Mouse (Mus musculus) embryonic facial prominence, embryonic 12.5 days (tissue): ENCODE results near the gene Cox19. TPM values are rescaled to one million over a fixed set of nuclear protein-coding genes. Genes with fewer than 3 reads are reported as not detected.

ENCODE experiments used
- ATAC-seq: fragments of 200-750 bp; cut with Nextera tagmentation; 2 replicates; pipeline ENCODE4 v1.8.0; 2017; ENCODE audit not compliant: insufficient number of reproducible peaks, insufficient read depth, low FRiP score, low TSS enrichment
- H3K27ac ChIP-seq: fragments of 300-500 bp; sonication (generic); 2 replicates; pipeline ENCODE4 v1.5.1; 2016; ENCODE audit warnings: mild to moderate bottlenecking
- H3K27me3 ChIP-seq: fragments of 300-500 bp; sonication (generic); 2 replicates; pipeline ENCODE4 v1.6.1; 2016; ENCODE audit warnings: mild to moderate bottlenecking, moderate library complexity
- H3K36me3 ChIP-seq: fragments of 300-500 bp; sonication (generic); 2 replicates; pipeline ENCODE4 v1.6.1; 2016; ENCODE audit warnings: mild to moderate bottlenecking
- H3K4me1 ChIP-seq: fragments of 300-500 bp; sonication (generic); 2 replicates; pipeline ENCODE4 v1.6.1; 2016
- H3K4me2 ChIP-seq: fragments of 300-500 bp; sonication (generic); replicated peaks from 2 replicates; pipeline ENCODE4 v1.6.1; 2016; ENCODE audit warnings: mild to moderate bottlenecking, moderate library complexity
- H3K4me3 ChIP-seq: fragments of 300-500 bp; sonication (generic); 2 replicates; pipeline ENCODE4 v1.5.1; 2016; ENCODE audit warnings: mild to moderate bottlenecking
- H3K9ac ChIP-seq: fragments of 300-500 bp; sonication (generic); 2 replicates; pipeline ENCODE4 v1.6.1; 2016; ENCODE audit warnings: mild to moderate bottlenecking, moderate library complexity
- H3K9me3 ChIP-seq: fragments of 300-500 bp; sonication (generic); 2 replicates; pipeline ENCODE4 v1.6.1; 2016; ENCODE audit warnings: mild to moderate bottlenecking, moderate library complexity
- WGBS: fragments of 180-500 bp; shearing (Covaris S2); methylation state at CpG from one replicate; pipeline ENCODE4 v1.1.7; 2016; 5-methylcytosine and 5-hydroxymethylcytosine counted together
- polyA plus RNA-seq: library from polyadenylated mRNA; unstranded; fragments of >200 nt; fragmentation: Nextera tagmentation; extraction: Ambion mirVana; gene quantifications from 2 replicates; pipeline ENCODE4 v1.2.1, GENCODE M21; 2016

Gene Cox19
- polyA plus RNA-seq, 1 experiment from 2014 or later, result 110 TPM

DNA sequence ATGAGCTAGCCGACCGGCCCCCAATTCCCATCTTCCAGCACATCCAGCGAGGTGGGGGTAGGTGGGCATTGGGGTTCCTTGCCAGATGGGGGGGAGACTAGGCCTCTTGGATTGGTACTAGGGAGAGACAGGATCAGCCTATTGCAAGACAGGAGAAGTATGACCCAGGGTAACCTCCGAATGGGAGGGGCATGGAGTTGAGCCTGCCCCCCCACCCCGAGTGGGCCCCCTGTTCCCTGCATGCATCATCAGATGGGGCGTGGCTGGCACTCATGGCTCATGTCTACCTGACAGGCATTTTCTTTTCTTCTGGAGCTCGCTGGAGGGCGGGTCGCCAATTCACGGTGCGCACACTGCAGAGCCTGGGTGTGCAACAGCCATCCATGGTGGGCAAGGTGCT is 2.7 kb upstream of the Cox19 start:
- 85% methylated on average over 11 of the region's 11 CpGs for WGBS
- ATAC-seq, result no peak
- H3K4me2 ChIP-seq, result no peak overlapping the region
- no peaks in the 10 kb centered on the region for H3K9me3 ChIP-seq
- H3K36me3 ChIP-seq, result no peaks in the 10 kb centered on the region
- peaks cover 4% of the 10 kb centered on the region; the same call in 1 of the 2 replicates for H3K27me3 ChIP-seq
- H3K4me3 ChIP-seq, result no peak overlapping the region
- no peak overlapping the region for H3K27ac ChIP-seq
- no peak overlapping the region for H3K9ac ChIP-seq
- peaks cover 22% of the 10 kb centered on the region for H3K4me1 ChIP-seq

DNA sequence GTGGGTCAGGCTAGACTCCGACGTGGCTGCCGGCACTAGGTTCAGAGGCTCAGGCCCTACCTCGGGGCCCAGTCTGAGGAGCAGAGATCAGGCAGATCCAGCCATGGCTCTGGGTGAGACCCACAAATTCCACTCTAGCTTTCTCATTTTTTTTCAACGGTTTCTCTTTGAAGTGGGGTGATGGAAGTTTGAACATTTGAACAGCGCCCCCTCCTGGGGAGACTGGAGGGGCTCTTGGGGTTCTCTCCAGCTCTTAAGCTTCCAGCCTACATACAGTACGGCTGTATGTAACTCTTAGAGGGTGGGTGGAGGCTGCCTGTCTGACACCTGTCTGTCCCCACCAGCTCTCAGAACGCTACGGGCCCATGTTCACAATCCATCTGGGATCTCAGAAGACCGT is 2.3 kb upstream of the Cox19 start:
- Histone ChIP-seq H3K27ac (no peak overlapping the region), H3K4me1 (peaks cover 22% of the 10 kb centered on the region), H3K9ac (no peak overlapping the region), H3K9me3 (no peaks in the 10 kb centered on the region), H3K4me2 (no peak overlapping the region), H3K36me3 (no peaks in the 10 kb centered on the region), H3K27me3 (peaks cover 4% of the 10 kb centered on the region; the same call in 1 of the 2 replicates), H3K4me3 (no peak overlapping the region)
- ATAC-seq, result no peak
- WGBS, result 56% methylated on average over 10 of the region's 10 CpGs

DNA sequence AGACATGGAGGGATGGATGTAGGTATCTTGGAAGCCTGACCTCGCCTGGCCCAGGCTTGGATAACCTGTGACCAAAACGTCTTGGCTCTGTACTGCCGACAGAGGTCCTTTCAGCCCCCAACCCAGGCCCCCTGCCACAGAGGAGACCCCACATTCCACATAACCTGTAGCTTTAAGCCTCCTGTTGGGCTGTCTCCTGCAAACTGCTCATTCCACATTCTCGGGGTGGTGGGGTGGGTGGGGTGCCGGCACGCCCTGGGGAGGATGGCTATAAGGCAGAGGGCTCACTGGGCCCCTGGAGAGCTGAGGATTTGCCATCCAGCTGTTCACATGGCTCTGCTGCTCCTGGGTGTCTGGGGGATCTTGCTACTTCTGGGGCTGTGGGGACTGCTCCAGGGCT is 1.1 kb upstream of the Cox19 start, which contains the start of gene Cyp2w1:
Cyp2w1 (plus strand) TSS at position 301 of the 400 bp plus-strand sequence.
- no peaks in the 10 kb centered on the region for H3K36me3 ChIP-seq
- no peaks in the 10 kb centered on the region for H3K9me3 ChIP-seq
- no peak within 1 kb of the TSS for H3K4me3 ChIP-seq
- H3K27ac ChIP-seq, result peak within 1 kb of the TSS; percentile 38
- WGBS, result 52% methylated on average over 6 of the region's 6 CpGs
- peak within 1 kb of the TSS; percentile 34; the same call in 1 of the 2 replicates for H3K9ac ChIP-seq
- ATAC-seq, result no peak
- H3K4me2 ChIP-seq, result peak within 1 kb of the TSS; percentile 25
- peaks cover 4% of the 10 kb centered on the region; the same call in 1 of the 2 replicates for H3K27me3 ChIP-seq
- peaks cover 22% of the 10 kb centered on the region for H3K4me1 ChIP-seq

DNA sequence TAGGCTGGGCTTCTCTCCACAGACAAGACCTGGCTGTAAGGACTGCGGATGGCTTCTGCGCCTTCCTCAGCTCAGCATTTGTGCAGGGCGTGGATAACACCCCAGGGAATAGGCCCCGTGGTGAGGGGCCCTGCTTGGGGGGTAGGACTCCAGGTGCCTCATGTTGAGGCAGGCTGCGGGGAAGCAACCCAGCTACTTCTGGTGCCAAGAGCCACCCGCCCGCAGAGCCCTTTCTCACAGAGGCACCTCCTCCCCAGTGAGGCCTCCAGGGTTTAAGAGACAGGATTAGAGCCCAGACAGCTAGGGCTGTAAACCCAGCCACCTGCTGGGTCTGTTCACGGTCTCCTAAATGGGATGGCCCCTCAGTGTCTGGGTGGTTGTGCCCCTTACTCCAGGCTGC is 410 bp upstream of the Cox19 start:
- H3K36me3 ChIP-seq, result no peaks in the 10 kb centered on the region
- H3K4me1 ChIP-seq, result peaks cover 22% of the 10 kb centered on the region
- no peak overlapping the region for H3K4me3 ChIP-seq
- H3K4me2 ChIP-seq, result peak overlapping the region; percentile 25
- peak overlapping the region; percentile 38 for H3K27ac ChIP-seq
- no peaks in the 10 kb centered on the region for H3K9me3 ChIP-seq
- H3K9ac ChIP-seq, result peak overlapping the region; percentile 34; the same call in 1 of the 2 replicates
- 31% methylated on average over 8 of the region's 8 CpGs for WGBS
- ATAC-seq, result no peak; the same call in 1 of the 2 replicates
- peaks cover 4% of the 10 kb centered on the region; the same call in 1 of the 2 replicates for H3K27me3 ChIP-seq

DNA sequence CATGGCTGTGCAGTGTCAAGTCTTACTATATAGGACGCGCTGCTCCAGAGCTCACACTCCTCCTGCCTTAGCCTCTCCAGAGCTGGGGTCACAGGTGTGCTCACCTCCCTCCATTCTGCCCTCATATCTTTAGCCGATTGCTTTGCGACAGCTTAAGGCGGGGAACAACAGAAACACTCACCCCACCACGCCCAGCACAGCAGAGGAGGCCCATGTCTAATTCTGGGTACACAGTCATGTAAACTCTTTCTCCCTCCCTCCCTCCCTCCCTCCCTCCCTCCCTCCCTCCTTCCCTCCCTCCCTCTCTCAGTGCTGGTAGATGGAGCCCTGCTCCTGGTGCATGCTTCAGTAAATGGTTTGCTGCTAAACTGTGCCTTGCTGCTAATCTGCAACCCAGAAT is 1.5 kb downstream of the Cox19 start:
- WGBS, result 76% methylated on average over 6 of the region's 6 CpGs
- peaks cover 25% of the 10 kb centered on the region for H3K4me1 ChIP-seq
- no peak for ATAC-seq

DNA sequence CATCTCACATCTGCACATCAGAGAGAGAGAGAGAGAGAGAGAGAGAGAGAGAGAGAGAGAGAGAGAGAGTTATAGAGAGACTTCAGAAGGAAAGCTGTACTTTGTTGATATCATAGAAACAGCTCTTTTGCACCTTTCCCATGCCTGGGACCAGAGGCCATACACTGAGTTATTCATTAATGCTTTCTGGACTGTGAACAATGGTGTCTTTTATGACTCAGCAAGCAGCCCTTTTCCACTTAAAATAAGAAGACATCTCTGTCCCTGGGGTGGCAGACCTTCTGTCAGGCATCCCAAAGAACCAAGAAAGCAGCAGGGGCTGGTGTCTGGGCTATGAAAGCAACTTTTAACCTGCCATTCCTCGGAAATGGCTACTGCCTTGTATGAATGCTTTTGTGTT is 4.0 kb downstream of the Cox19 start:
- H3K9me3 ChIP-seq, result no peaks in the 10 kb centered on the region
- 0 out of 2 replicates have a peak overlapping the region, but pooled peaks have one; percentile 12 for H3K9ac ChIP-seq
- peaks cover 6% of the 10 kb centered on the region for H3K36me3 ChIP-seq
- 37% methylated on average over 1 of the region's 1 CpGs for WGBS
- no peak overlapping the region for H3K4me3 ChIP-seq
- no peak overlapping the region for H3K4me2 ChIP-seq
- H3K4me1 ChIP-seq, result peaks cover 40% of the 10 kb centered on the region
- ATAC-seq, result no peak
- no peak overlapping the region for H3K27ac ChIP-seq
- 0 out of 2 replicates have a peak, but pooled peaks cover under 1% of the 10 kb centered on the region for H3K27me3 ChIP-seq

More for the DNA sequence above, 1.5 kb downstream of the Cox19 start:
- H3K9ac ChIP-seq, result no peak overlapping the region
- no peaks in the 10 kb centered on the region for H3K9me3 ChIP-seq
- H3K36me3 ChIP-seq, result no peaks in the 10 kb centered on the region
- no peak overlapping the region for H3K27ac ChIP-seq
- H3K4me3 ChIP-seq, result no peak overlapping the region
- no peak overlapping the region for H3K4me2 ChIP-seq
- H3K27me3 ChIP-seq, result peaks cover 4% of the 10 kb centered on the region; the same call in 1 of the 2 replicates

DNA sequence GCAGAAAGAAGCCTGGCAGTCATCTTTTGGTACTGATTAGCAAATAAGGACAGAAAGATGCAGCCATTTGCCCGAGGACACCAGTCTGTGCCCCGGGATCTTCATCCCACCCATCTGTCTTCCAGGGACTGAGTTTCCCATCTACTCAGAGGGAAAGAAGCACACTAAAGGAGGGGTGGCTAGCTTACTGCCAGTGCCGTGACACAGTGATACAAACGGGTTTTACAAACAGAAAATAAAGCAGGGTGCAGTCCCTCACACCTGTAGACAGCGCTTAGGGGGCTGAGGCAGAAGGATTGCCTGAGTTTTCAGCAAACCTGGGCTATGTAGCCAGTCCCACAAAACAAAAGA is 5.9 kb downstream of the Cox19 start:
- Histone ChIP-seq H3K36me3 (peaks cover 22% of the 10 kb centered on the region), H3K4me2 (peak overlapping the region; percentile 96), H3K27ac (peak overlapping the region; percentile 47; the same call in 1 of the 2 replicates), H3K4me3 (peak overlapping the region; percentile 72), H3K9ac (no peak overlapping the region), H3K27me3 (no peaks in the 10 kb centered on the region), H3K9me3 (no peaks in the 10 kb centered on the region), H3K4me1 (peaks cover 23% of the 10 kb centered on the region)
- WGBS, result 13% methylated on average over 5 of the region's 5 CpGs
- no peak for ATAC-seq

DNA sequence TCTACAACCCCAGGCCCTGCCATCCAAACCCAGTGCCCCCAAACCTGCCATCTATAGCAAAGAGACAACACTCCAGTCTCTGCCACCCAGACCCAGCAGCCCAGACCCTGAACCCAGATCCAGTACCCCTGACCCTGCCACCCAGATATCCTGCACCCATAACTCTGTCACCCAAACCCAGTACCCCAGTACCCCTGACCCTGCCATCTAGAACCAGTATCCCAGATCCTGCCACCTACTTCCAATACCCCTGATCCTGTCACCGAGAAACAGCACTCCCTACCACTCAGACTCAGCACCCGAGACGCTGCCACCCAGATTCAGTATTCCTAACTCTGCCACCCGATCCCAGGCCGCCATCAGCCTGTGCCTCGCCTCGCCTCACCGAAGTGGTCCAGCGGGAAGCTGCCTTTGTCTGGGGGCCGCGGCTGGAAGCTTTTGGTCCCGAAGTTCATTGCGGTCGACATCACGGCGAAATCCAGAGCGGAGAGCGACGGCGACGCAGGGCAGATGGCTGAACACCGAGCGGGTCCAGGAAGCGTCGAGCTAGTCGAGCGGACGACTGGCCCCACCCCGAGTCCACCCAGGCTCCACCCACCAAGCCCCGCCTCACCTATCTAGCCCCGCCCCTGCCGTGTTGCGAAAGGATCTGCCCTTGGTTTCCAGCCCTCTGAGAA is 6.4 kb downstream of the Cox19 start:
- Histone ChIP-seq H3K36me3 (peaks cover 27% of the 10 kb centered on the region), H3K4me3 (peak overlapping the region; percentile 72), H3K9me3 (no peaks in the 10 kb centered on the region), H3K4me1 (peaks cover 21% of the 10 kb centered on the region), H3K27ac (peak overlapping the region; percentile 86), H3K27me3 (no peaks in the 10 kb centered on the region), H3K9ac (peak overlapping the region; percentile 89), H3K4me2 (peak overlapping the region; percentile 96)
- WGBS, result under 1% methylated on average over 33 of the region's 33 CpGs
- peak; percentile 74; the same call in 1 of the 2 replicates for ATAC-seq

DNA sequence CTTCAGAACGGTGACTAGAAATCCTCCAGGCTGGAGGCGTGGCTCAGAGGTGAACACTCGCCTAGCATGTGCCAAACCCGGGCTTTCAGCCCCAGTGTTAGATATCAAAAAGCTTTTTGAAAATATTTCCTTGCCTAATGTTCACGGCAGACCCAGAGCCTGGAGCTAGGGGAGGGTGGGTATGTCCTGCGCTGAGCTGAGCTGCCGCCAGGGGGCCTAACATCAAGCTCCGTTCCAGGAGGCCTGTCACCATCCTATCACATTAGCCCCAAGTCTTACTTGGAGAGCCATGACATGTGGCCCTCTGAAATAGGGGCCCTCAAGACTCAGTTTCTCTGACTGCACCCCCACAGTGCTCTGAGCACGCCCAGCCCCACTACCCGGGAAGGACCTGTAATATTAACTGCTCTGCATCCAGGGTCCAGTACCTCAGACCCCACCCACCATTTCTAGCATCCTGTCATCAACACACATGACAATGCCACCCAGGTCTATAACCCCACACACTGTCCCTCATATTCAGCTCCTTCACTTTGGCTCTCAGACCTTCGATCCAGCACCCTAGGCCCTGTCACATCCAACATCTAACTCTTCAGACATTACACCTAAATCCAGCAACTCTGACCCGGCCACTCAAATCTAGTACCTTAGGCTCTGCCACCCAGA is 7.1 kb downstream of the Cox19 start:
- H3K27me3 ChIP-seq, result no peaks in the 10 kb centered on the region
- peak; percentile 54 for ATAC-seq
- peaks cover 33% of the 10 kb centered on the region for H3K36me3 ChIP-seq
- 6% methylated on average over 12 of the region's 12 CpGs for WGBS
- H3K27ac ChIP-seq, result 0 out of 2 replicates have a peak overlapping the region, but pooled peaks have one; percentile 86
- H3K4me3 ChIP-seq, result peak overlapping the region; percentile 72
- H3K4me2 ChIP-seq, result peak overlapping the region; percentile 96
- no peaks in the 10 kb centered on the region for H3K9me3 ChIP-seq
- peak overlapping the region; percentile 89 for H3K9ac ChIP-seq
- peaks cover 21% of the 10 kb centered on the region for H3K4me1 ChIP-seq

DNA sequence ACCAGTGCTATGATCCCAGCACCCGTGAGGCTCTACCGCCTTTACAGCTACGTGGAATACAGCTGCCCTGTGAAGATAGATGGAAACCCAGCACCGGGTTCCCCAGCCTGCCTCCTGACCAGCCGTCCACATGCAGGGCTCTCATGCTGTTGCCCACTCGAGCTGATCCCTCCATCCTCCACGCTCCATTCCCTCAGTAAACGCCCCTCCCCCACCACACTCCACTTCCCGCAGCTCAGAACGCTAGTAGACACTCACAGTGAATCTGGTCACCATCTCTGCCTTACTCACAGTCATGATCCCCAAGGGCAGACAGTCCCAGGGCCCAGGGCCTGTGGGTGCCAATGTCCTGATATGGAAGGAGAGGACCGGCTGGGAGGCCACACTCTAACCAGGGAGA is 12.3 kb downstream of the Cox19 start:
- ATAC-seq, result no peak
- Histone ChIP-seq H3K4me3 (no peak overlapping the region), H3K27me3 (no peaks in the 10 kb centered on the region), H3K9ac (no peak overlapping the region), H3K9me3 (no peaks in the 10 kb centered on the region), H3K27ac (no peak overlapping the region), H3K36me3 (peaks cover 79% of the 10 kb centered on the region), H3K4me1 (peaks cover 9% of the 10 kb centered on the region), H3K4me2 (no peak overlapping the region)
- WGBS, result 87% methylated on average over 11 of the region's 11 CpGs

DNA sequence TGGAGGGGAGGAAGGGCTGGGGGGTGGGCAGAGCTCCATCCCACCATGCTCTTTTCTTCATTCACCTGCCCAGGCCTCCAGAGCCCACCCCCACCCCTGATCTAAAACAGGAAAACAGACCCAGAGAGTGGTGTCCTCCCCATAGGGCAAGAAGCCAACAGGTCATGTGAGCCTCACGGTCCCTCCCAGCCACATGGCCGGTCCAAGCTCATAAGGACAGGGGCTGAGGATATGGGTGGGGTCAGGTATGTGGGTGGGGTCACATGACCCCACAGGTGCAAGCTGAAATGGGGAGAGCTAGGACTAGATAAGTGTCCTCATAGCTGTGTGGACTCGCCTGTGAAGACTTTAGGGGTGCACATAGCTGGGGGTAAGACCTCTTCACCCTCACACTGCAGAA is 12.8 kb downstream of the Cox19 start:
- Histone ChIP-seq H3K27me3 (no peaks in the 10 kb centered on the region), H3K4me1 (peaks cover 5% of the 10 kb centered on the region; the same call in 1 of the 2 replicates), H3K36me3 (peaks cover 79% of the 10 kb centered on the region), H3K9me3 (no peaks in the 10 kb centered on the region), H3K9ac (no peak overlapping the region), H3K4me2 (no peak overlapping the region), H3K27ac (no peak overlapping the region), H3K4me3 (no peak overlapping the region)
- ATAC-seq, result no peak
- WGBS, result 80% methylated on average over 3 of the region's 3 CpGs
